Mouse (Mus musculus) liver, adult 2 months (tissue): ENCODE results near the gene Aoah. TPM values are rescaled to one million over a fixed set of nuclear protein-coding genes. Genes with fewer than 3 reads are reported as not detected.
A peak's percentile ranks its signal among the peaks of the same experiment; 100 is the strongest.

Source experiments
- DNase-seq: peaks from one replicate; pipeline ENCODE4 v3.0.0-alpha.2; 2011; ENCODE audit warnings: low read depth, low spot score; ENCODE audit errors: extremely low read depth
- H3K27ac ChIP-seq: fragments of 200-500 bp; replicated peaks from 2 replicates; pipeline ENCODE4 v1.5.1; 2012; ENCODE audit warnings: low read depth, mild to moderate bottlenecking, control low read depth, inconsistent platforms, low read length; ENCODE audit not compliant: insufficient read depth
- H3K27me3 ChIP-seq: fragments of 200-500 bp; 2 replicates; pipeline ENCODE4 v1.6.1; 2012; ENCODE audit warnings: mild to moderate bottlenecking, moderate library complexity, low read length, inconsistent platforms; ENCODE audit not compliant: control insufficient read depth, insufficient read depth
- H3K36me3 ChIP-seq: fragments of 200-500 bp; 2 replicates; pipeline ENCODE4 v1.6.1; 2012; ENCODE audit warnings: low read length, inconsistent platforms; ENCODE audit not compliant: control insufficient read depth, insufficient read depth
- H3K4me1 ChIP-seq: fragments of 200-500 bp; 2 replicates; pipeline ENCODE4 v1.6.1; 2011; ENCODE audit warnings: low read length; ENCODE audit not compliant: control insufficient read depth, insufficient read depth
- H3K4me3 ChIP-seq: fragments of 200-500 bp; 2 replicates; pipeline ENCODE4 v1.5.1; 2011; ENCODE audit warnings: low read depth, mild to moderate bottlenecking, control low read depth, low read length, moderate library complexity; ENCODE audit not compliant: insufficient read depth
- H3K79me2 ChIP-seq: fragments of 200-500 bp; 2 replicates; pipeline ENCODE4 v1.6.1; 2012; ENCODE audit warnings: inconsistent platforms, mild to moderate bottlenecking, low read length, moderate library complexity; ENCODE audit not compliant: control insufficient read depth, insufficient read depth
- H3K9ac ChIP-seq: fragments of 200-500 bp; 2 replicates; pipeline ENCODE4 v1.6.1; 2012; ENCODE audit warnings: low read depth, mild to moderate bottlenecking, control low read depth, inconsistent platforms, low read length
- CTCF ChIP-seq: fragments of 200-500 bp; IDR thresholded peaks from 2 replicates; pipeline ENCODE4 v1.5.1; 2011; ENCODE audit warnings: low read depth, low read length, control low read depth
- POLR2A ChIP-seq: fragments of 200-500 bp; IDR thresholded peaks from 2 replicates; pipeline ENCODE4 v1.6.1; 2011; ENCODE audit warnings: low read length, control low read depth; ENCODE audit not compliant: insufficient read depth; ENCODE audit errors: extremely low read depth
- WGBS: fragments of 180-500 bp; shearing (Covaris S2); methylation state at CpG from one replicate; pipeline ENCODE4 v1.1.7; 2018; 5-methylcytosine and 5-hydroxymethylcytosine counted together
- polyA plus RNA-seq: library from polyadenylated mRNA; depleted of rRNA; stranded (reverse); fragments of >200 nt; gene quantifications from 2 replicates; pipeline ENCODE4 v1.2.3, GENCODE M21; 2012
- total RNA-seq: library from RNA; depleted of rRNA; stranded (reverse); fragments of >200 nt; gene quantifications from 2 replicates; pipeline ENCODE4 v1.2.3, GENCODE M21; 2014

Gene Aoah
- total and polyA plus RNA-seq, 2 experiments, result 1.1 TPM

DNA sequence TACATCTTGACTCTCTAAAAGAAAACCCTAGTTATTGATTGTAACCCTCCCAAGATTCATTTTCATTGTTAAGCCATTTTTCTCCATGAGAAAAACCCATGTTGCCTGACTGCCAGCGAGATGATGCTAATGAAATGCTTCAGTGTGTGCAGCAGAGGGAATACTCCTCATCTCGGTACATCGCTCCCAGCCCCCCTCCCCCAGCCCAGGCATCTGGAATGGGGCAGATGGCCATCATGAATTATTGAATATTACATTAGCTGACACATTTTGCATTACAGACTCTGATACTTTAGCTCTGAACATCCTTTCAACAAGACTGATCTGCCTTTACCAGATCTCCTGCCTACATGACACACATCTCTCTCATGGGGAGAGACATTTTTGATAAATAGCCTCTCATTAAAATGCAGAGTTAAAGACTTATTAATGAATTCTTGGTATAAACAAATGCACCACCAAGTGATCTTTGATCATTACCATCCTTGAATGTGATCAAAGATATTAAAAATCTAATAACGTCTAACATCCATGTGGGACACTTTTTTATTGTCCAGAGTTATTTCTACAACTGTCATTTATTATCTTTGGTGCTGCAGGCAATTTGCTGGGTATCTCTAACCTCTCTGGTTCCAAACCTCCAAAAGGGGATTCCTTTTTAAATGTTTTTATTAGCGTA is 211.9 kb downstream of the Aoah start:
- no peak for DNase-seq
- TF ChIP-seq CTCF (no peak), POLR2A (no peak)
- no peak overlapping the region for H3K27ac ChIP-seq
- H3K4me1 ChIP-seq, result no peaks in the 10 kb centered on the region
- H3K27me3 ChIP-seq, result no peaks in the 10 kb centered on the region
- no peak overlapping the region for H3K4me3 ChIP-seq
- no peaks in the 10 kb centered on the region for H3K36me3 ChIP-seq
- 91% methylated on average over 5 of the region's 5 CpGs for WGBS
- H3K9ac ChIP-seq, result no peak overlapping the region
- H3K79me2 ChIP-seq, result no peaks in the 10 kb centered on the region

DNA sequence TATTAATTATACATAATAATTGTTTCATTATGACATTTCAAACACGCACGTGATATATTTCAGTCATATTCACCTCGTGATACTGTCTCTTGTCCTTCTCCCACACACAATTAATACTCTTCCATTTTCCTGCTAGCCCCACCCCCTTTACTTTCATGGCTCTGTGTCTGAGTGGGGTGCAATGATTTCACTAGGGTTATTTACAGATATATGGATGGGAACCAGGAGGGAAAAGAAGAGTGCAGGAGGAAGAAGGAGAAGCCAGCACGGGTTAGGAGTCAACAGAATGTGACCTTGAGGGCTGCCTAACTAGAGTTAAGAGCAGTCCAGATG is 212.4 kb downstream of the Aoah start:
- TF ChIP-seq POLR2A, result no peak
- TF ChIP-seq CTCF, result no peak
- WGBS, result 79% methylated on average over 4 of the region's 4 CpGs
- H3K27me3 ChIP-seq, result no peaks in the 10 kb centered on the region

DNA sequence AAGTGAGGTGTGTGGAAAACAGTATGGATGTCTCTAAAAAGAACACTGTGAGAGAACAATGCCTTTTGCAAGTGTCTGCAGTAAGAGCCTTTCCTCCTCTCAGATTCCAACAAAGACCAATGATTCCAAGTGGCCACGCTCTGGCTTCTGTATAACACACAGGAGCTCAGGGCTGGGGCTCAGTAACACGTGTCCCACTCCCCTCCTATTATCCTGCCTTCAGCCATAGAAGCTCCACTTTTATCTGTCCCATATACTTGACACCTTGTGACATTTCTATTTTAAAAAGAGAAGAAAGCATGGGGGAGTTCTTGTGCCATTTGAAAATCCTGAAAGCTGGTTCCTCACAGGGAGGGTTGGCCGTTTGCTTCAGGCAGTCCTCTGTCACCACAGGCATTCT is 219.7 kb downstream of the Aoah start:
- WGBS, result 76% methylated on average over 3 of the region's 3 CpGs
- TF ChIP-seq CTCF (no peak), POLR2A (no peak)
- no peaks in the 10 kb centered on the region for H3K36me3 ChIP-seq
- H3K4me3 ChIP-seq, result no peak overlapping the region
- no peak for DNase-seq
- no peak overlapping the region for H3K9ac ChIP-seq
- H3K79me2 ChIP-seq, result no peaks in the 10 kb centered on the region
- H3K4me1 ChIP-seq, result no peaks in the 10 kb centered on the region
- H3K27ac ChIP-seq, result no peak overlapping the region
- H3K27me3 ChIP-seq, result no peaks in the 10 kb centered on the region

More for the DNA sequence above, 212.4 kb downstream of the Aoah start:
- H3K4me1 ChIP-seq, result no peaks in the 10 kb centered on the region
- no peaks in the 10 kb centered on the region for H3K79me2 ChIP-seq
- no peak overlapping the region for H3K27ac ChIP-seq
- H3K36me3 ChIP-seq, result no peaks in the 10 kb centered on the region
- H3K9ac ChIP-seq, result no peak overlapping the region
- no peak for DNase-seq
- no peak overlapping the region for H3K4me3 ChIP-seq

DNA sequence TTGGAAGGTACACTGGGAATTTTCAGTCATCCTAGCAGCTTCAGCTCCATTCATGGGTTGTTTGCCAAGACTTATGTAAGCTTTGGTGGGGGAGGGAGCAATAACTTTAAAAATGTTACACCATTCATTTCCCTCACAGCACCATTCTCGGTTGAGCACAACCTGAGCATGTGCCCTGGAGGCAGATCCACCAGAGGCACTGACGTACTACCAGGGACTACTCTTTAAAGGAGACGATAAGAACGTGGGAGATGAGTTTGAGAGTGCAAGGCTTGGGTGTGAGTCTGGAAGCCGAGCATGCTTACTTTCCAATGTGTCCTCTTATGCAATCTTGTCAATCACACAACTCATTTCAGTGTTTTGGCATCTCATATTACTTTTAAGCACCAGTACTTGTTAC is 230.9 kb downstream of the Aoah start:
- Histone ChIP-seq H3K36me3 (no peaks in the 10 kb centered on the region), H3K79me2 (no peaks in the 10 kb centered on the region), H3K4me1 (peaks cover 6% of the 10 kb centered on the region), H3K9ac (no peak overlapping the region), H3K4me3 (no peak overlapping the region), H3K27me3 (no peaks in the 10 kb centered on the region), H3K27ac (peak overlapping the region; percentile 17)
- TF ChIP-seq POLR2A (no peak), CTCF (no peak)
- DNase-seq, result peak; percentile 78
- 20% methylated on average over 5 of the region's 5 CpGs for WGBS

- no peaks in the 10 kb centered on the region for H3K36me3 ChIP-seq
- DNase-seq, result no peak
- no peaks in the 10 kb centered on the region for H3K27me3 ChIP-seq
- no peaks in the 10 kb centered on the region for H3K4me1 ChIP-seq
- H3K4me3 ChIP-seq, result no peak overlapping the region
- no peaks in the 10 kb centered on the region for H3K79me2 ChIP-seq
- TF ChIP-seq CTCF, result peak; percentile 41; the same call in 1 of the 2 replicates
- TF ChIP-seq POLR2A, result no peak
- no peak overlapping the region for H3K27ac ChIP-seq
- no peak overlapping the region for H3K9ac ChIP-seq
- 73% methylated on average over 3 of the region's 3 CpGs for WGBS
These were observed 239.3 kb downstream of the Aoah start for GRCm38 (mm10) chr13:21033176-21033575.

DNA sequence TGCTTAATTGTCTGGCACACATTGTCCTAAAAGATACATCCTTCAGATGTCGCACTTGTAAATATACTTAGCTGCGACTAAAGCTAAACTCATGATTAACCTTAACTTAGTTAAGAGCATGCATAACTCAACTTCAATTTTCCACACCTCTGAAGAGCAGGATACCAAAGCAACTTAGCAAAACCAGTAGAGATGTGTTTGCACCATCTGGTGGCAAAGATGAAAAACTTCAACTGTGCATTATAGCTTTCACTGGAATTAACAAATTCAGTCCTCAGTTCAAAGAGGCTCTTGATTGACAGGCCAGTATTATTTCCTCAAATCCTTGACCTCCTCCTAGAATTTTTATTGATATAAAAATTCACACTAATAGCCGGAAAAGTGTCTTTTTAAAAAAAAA is 241.1 kb downstream of the Aoah start:
- H3K79me2 ChIP-seq, result no peaks in the 10 kb centered on the region

More for the DNA sequence above, 241.1 kb downstream of the Aoah start:
- TF ChIP-seq POLR2A (no peak), CTCF (peak; percentile 27; the same call in 1 of the 2 replicates)
- 68% methylated on average over 3 of the region's 3 CpGs for WGBS
- DNase-seq, result peak; percentile 24
- no peaks in the 10 kb centered on the region for H3K36me3 ChIP-seq
- H3K4me3 ChIP-seq, result no peak overlapping the region
- H3K27ac ChIP-seq, result no peak overlapping the region
- H3K27me3 ChIP-seq, result no peaks in the 10 kb centered on the region
- no peaks in the 10 kb centered on the region for H3K4me1 ChIP-seq
- H3K9ac ChIP-seq, result no peak overlapping the region
